Mouse (Mus musculus) bone marrow, adult 2 months (tissue): Measurements from ENCODE around the gene Cd109. TPM values are rescaled to one million over a fixed set of nuclear protein-coding genes. Genes with fewer than 3 reads are reported as not detected.

ENCODE experiments used
- H3K27ac ChIP-seq: fragments of 200-500 bp; 2 replicates; pipeline ENCODE4 v1.5.1; 2012; ENCODE audit warnings: low read depth, mild to moderate bottlenecking, control low read depth, inconsistent platforms, low read length; ENCODE audit not compliant: control insufficient read depth, poor library complexity, insufficient read depth
- H3K4me1 ChIP-seq: fragments of 200-500 bp; 2 replicates; pipeline ENCODE4 v1.6.1; 2011; ENCODE audit warnings: low read length; ENCODE audit not compliant: control insufficient read depth, insufficient read depth
- H3K4me3 ChIP-seq: fragments of 200-500 bp; replicated peaks from 2 replicates; pipeline ENCODE3; 2011; ENCODE audit warnings: mild to moderate bottlenecking, low read depth, low read length, control low read depth; ENCODE audit not compliant: control insufficient read depth
- CTCF ChIP-seq: fragments of 200-500 bp; IDR thresholded peaks from 2 replicates; pipeline ENCODE4 v1.5.1; 2011; ENCODE audit warnings: low read length, control low read depth; ENCODE audit not compliant: control insufficient read depth, insufficient read depth
- POLR2A ChIP-seq: fragments of 200-500 bp; IDR thresholded peaks from 2 replicates; pipeline ENCODE4 v1.6.1; 2011; ENCODE audit warnings: low read depth, mild to moderate bottlenecking, control low read depth, low read length, borderline replicate concordance; ENCODE audit not compliant: control insufficient read depth
- WGBS: fragments of 180-500 bp; shearing (Covaris S2); methylation state at CpG from one replicate; pipeline ENCODE4 v1.1.7; 2018; 5-methylcytosine and 5-hydroxymethylcytosine counted together
- polyA plus RNA-seq: library from polyadenylated mRNA; stranded (reverse); fragments of >200 nt; gene quantifications from 2 replicates; pipeline ENCODE4 v1.2.4, GENCODE M21; 2011; ENCODE audit warnings: low replicate concordance; ENCODE audit not compliant: missing spikeins, insufficient read depth, insufficient read length

Gene Cd109
- polyA plus RNA-seq, 1 experiment: 0.85 TPM

DNA sequence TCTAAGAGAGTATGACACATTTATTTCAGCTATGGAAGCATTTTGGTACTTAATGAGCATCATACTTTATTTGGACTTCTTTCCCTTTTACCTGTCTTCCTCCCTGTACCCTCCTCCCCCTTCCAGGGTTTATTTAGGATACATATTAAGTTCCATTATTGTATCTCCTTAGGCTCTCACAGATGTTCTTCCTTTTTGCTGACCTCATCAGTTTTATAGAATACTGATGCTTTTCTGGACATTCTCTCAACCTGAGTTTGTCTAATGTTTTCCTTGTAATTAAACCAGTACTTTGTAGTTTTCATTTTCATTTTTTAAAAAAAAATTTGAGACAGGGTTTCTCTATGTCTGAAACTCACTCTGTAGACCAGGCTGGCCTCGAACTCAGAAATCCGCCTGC is 24.9 kb upstream of the Cd109 start:
- 89% methylated on average over 2 of the region's 2 CpGs for WGBS

DNA sequence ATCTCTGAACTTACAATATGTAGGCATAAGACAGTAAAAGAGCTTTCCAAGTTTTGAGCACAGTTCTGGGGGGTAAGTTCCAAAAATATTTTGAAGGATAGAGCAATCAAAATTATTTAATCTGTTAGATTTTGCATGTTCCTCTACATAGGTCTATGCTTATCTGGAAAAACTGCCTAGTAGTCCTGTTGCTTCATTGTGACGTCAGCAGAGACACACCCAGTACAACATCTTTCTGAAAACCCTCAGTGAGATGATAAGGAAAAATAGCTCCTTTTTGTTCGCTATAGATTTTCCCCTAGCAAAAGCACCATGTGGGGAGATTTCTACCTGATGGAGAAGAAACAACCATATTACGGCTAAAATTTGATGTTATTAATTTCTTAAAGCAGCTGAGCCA is 20.1 kb upstream of the Cd109 start:
- 66% methylated on average over 3 of the region's 3 CpGs for WGBS
- no peak overlapping the region for H3K4me3 ChIP-seq
- H3K27ac ChIP-seq: no peak overlapping the region
- H3K4me1 ChIP-seq: no peaks in the 10 kb centered on the region
- TF ChIP-seq POLR2A: no peak
- no peak for TF ChIP-seq CTCF

More for the DNA sequence above, 24.9 kb upstream of the Cd109 start:
- no peaks in the 10 kb centered on the region for H3K4me1 ChIP-seq
- H3K4me3 ChIP-seq: no peak overlapping the region
- TF ChIP-seq POLR2A (no peak), CTCF (no peak)
- no peak overlapping the region for H3K27ac ChIP-seq

DNA sequence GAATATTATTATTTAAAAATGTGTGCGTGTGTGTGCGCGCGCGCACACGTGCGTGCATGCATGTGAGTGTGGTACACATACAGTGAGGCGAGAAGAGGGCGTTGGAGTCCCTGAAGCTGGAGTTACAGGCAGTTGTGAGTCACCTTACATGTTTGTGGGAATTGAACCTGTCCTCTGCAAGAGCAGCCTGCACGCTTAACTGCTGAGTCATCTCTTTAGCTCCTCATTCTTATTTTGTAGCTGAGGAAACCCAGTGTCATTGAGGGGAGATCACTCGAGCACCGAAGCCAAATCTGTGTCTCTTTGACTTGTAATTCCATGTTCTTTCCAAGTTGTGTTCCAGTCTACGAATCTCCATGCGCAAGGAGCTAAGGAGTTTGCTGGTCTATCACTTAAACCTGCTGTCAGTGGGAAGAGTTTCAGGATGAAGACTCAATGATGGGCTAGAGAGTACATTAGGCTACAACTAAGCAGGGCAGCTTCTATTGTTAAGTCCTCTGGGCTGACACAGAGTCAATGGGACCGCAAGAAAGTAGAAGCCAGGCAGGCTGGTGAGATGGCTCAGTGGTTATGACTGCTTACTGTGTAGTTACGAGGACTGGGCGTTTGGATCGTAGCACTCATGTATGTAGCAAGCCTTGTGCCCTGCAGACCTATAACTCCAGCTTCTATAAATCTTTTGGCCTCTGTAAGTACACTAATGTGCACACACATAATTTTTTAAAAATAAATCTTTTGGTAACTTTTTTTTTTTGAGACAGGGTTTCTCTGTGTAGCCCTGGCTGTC is 19.4 kb upstream of the Cd109 start:
- WGBS: 77% methylated on average over 18 of the region's 18 CpGs
- Histone ChIP-seq H3K4me3 (no peak overlapping the region), H3K4me1 (no peaks in the 10 kb centered on the region), H3K27ac (no peak overlapping the region)
- no peak for TF ChIP-seq CTCF
- TF ChIP-seq POLR2A: no peak

DNA sequence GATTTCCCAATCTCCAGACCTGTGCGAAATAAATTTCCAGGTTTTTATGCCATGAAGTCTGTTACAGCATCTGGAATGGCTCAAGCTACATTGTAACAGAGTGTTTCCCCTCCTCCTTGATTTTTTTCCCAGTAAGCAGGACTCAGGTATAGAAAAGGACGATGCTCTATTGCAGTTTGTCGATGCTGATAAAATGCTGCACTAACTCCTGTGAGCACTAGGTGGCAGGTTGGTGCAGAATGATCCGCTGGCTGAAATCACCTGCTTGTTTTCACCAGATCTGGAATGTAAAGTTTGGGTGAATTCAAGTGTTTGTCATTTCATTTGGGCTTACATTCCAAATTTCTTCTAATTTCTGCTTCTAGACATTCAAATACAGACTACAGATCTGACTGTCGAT is 18.5 kb upstream of the Cd109 start:
- peak; percentile 68 for TF ChIP-seq CTCF
- TF ChIP-seq POLR2A: no peak
- H3K4me1 ChIP-seq: no peaks in the 10 kb centered on the region
- H3K4me3 ChIP-seq: no peak overlapping the region
- 7% methylated on average over 5 of the region's 5 CpGs for WGBS
- no peak overlapping the region for H3K27ac ChIP-seq

DNA sequence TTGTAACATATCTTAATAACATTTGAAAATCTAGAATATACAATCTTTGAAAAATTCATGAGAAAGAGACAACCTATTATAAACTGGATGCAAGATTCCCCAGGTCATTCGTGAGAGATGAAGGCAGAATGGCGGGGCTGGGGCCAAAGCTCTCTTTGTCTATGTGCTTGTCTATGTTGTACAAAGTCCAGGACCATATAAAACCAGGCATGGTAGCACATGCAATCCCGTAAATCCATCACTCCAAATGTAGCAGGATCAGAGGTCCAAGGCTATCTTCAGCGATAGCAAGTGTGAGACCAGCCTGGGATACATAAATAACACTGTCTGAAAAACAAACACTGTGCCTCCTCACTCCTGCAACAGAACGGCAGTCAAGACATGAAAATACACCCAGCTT is 15.4 kb upstream of the Cd109 start:
- Histone ChIP-seq H3K27ac (no peak overlapping the region), H3K4me1 (no peaks in the 10 kb centered on the region), H3K4me3 (no peak overlapping the region)
- TF ChIP-seq CTCF (no peak), POLR2A (no peak)
- 82% methylated on average over 5 of the region's 5 CpGs for WGBS

DNA sequence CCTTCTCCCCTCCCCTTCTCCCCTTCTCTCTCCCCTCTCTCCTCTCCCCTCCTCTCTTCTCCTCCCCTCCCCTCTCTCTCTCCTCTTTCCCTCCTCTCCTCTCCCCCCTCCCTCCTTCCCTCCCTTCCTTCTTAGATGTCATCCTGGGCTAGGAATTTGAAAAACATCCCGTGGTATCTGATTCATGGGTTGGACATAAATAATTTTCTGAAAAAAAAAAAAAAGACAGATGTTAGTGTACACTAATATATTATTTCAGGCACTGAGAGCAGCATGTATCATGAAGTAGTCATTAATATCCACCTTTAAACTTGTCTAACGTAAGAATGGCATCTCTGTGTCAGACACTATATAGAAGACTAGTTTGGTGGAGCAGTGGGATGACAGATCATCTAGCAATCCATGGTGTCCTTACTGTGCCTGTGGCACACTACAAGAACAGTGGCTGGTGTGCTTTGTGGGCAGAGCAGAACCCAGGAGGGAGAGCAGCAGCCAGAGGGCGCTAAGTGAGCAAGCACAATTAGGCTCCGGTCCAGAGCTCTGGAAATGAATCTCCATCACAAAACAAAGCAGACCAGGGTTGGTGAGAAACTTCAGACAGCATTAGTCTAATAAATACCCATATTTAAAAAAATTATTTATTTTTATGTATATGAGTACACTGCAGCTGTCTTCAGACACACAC is 14.2 kb upstream of the Cd109 start:
- WGBS: 53% methylated on average over 4 of the region's 4 CpGs
- no peak overlapping the region for H3K4me3 ChIP-seq
- H3K4me1 ChIP-seq: no peaks in the 10 kb centered on the region
- H3K27ac ChIP-seq: no peak overlapping the region
- TF ChIP-seq CTCF: peak; percentile 25; the same call in 1 of the 2 replicates
- TF ChIP-seq POLR2A: no peak

DNA sequence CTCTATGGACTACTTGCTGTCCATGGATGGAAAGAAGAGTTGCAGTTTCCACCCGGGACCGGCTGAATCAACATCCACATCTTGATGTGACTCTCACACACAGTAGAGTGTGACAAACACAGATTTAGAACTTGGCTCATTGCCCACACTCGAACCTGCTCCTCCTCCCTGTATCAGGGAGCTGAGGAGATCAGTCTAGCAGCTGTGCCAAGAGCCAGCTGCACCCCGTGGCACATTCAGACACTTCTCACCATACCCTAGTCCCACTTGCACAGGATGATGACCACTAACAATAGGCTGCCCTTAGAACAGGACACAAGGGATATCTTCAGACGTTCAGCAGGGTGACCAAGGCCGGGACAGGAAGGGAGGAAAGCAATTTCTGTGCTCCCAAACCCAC is 1.1 kb upstream of the Cd109 start:
- 38% methylated on average over 6 of the region's 6 CpGs for WGBS
- Histone ChIP-seq H3K4me1 (no peaks in the 10 kb centered on the region; the same call in 1 of the 2 replicates), H3K4me3 (no peak overlapping the region), H3K27ac (no peak overlapping the region)
- no peak for TF ChIP-seq POLR2A

DNA sequence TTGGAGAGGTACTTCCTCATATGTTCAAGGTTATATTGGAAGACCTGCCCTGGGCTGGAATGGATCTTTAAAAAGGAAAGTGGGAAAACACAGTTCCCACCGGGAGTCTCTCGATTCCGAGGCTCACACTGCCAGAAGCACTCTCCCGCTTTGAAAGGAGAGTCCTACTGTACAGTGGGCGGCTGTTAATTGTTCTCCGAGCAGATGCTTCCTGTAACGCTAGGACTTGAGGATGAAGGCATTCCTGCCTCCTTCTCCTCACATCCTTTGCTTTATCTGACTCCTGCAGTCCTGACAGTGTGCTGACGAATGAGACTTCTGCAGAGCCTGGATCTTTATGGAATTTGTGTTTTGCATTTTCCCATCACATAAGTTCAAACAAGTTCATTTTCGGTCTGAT is 3.9 kb downstream of the Cd109 start:
- no peaks in the 10 kb centered on the region; the same call in 1 of the 2 replicates for H3K4me1 ChIP-seq
- no peak overlapping the region for H3K27ac ChIP-seq
- 69% methylated on average over 9 of the region's 9 CpGs for WGBS
- TF ChIP-seq POLR2A: no peak
- no peak for TF ChIP-seq CTCF
- no peak overlapping the region for H3K4me3 ChIP-seq

DNA sequence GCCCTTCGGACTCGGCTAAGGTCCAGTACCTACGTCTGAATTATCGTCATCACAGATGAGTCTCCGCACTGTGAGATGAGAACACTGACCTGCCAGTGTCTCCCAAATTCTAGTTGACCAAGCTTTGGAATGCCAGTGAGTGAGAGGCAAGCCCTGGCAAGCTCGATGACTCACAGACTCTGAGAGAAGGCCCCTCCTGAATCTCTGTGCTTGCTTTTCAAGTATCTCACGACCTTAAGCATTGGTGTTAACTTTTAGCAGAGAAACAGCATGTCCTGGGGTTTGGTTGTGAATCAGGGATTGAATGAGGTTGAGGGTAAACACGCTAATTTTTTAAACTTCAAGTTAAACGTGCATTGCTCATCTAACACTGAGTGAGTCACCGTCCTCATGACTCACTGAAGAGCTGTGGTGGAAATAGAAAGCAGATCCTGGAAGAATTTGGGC is 8.0 kb downstream of the Cd109 start:
- Histone ChIP-seq H3K4me3 (no peak overlapping the region), H3K4me1 (no peaks in the 10 kb centered on the region), H3K27ac (no peak overlapping the region)
- no peak for TF ChIP-seq POLR2A
- TF ChIP-seq CTCF: no peak
- WGBS: 65% methylated on average over 10 of the region's 10 CpGs
